Mouse (Mus musculus) ZHBTc4 (cell line): ENCODE data around the gene Krt33b.
A peak's percentile ranks its signal among the peaks of the same experiment; 100 is the strongest.

Experiments
- DNase-seq: peaks from one replicate; pipeline ENCODE4 v3.0.0-alpha.2; 2011; ENCODE audit warnings: low read depth, low spot score

Krt33b gene

GRCm38 (mm10) chr11:100029768-100030167 is at the start of gene Krt33b:
Gene Krt33b (minus strand): TSS chr11:100029868.
- no peak for DNase-seq

DNA sequence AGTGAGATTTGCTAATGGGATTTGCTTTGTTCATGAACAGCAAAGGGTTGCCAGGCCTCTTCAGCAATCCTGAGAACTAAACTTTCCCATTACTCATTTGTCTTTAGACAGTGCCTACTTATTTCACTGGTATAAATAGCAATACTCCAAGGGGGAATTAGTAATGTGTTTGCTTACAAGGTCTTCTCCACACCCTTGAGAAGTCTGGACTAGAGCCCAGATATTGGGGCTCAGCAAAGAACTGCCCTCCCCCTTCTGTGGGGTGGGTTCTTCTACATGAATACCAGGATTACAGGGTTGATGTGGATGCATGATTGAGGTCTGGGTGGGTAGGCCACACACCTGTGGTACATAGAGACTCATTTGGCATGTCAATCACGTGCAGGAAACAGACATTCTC is 44.2 kb upstream of the Krt33b start:
- no peak for DNase-seq

DNA sequence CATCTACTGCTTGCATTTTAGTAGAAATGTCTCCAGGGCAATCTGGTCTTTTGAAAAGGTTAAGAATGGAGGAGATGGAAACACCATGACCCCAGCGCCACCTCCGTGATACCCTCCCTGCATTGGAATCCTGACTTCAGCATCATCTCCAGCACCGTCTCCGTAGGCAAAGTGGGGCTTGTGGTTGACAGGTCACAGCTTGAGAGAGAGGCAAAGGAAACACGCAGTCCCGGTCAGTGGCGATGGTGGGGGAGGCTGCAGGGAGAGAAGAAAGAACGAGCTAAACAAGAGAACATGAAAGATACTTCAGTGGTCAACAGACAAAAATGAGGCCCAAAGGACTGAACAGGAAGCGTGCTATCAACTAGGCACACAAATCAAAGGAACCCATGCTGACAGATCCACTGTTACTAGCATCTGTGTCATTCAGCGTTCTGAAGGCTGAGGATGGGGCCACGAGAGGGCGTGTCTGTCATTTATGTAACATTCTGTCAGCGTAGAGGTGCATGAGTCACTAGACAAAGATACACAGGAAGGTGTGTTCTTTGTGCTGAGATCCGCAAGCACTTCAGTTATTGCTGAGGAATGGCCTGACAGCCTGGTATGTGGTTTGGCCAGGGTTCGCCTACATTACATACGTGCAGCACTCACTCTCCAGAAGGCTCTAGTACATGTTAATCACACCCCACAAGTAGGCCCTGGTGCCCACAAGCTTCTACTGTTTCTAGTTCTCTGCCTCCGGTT is 37.8 kb upstream of the Krt33b start:
- DNase-seq: peak; percentile 8

DNA sequence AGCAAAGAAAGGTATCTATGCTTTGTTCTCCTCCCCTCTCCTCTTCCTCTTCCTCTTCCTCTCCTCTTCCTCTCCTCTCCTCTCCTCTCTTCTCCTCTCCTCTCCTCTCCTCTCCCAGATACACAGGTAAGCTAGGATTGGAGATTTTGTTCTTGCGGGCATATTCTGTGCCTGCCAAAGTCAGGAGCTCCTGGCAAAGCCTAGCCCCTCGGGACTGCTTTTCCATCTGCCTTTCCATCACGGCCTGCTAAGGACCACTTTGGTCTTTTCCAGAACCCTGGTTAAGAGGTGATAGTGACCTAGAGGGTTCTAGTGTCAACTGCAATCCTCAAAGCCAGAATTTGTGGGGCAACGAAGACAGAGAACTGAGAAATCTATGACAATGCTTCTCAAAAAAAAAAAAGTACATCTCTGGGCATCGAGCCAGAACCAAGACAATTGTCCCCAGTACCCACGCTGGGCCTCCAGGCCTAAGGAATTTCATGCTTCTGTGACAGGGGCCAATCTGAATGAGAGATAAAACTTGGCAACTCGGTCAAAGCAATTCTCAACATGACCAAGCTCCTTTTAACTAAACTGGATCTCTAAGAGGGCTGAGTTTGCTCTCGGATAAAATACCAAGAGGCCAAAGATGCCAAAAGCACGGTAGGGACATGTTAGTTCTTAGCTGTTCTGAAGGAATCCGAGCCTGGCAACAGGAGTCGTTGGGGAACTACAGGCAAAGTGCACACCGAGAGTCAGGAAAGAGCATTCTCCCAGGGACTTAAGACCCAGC is 36.8 kb upstream of the Krt33b start:
- DNase-seq: no peak

DNA sequence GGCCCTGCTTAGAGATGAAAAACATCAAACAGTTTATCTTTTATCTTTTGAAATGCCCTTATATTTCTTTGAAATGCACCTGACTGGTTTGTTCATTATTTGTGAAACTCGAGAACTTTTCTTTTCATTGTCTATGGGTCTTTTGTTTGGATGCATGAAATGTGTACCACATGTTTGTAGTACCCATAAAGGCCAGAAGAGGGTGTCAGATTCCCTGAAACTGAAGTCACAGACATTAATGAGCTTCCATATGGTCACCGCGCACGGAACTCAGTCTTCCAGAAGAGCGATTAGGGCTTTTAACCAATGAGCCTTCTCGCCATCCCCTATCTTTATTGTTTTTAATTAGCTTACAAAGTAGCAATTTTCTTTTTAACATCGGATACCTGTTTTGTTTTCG is 29.2 kb upstream of the Krt33b start:
- DNase-seq: peak; percentile 80

- no peak for DNase-seq
These were observed 26.3 kb upstream of the Krt33b start for GRCm38 (mm10) chr11:100055686-100056655.

- DNase-seq: no peak
These were observed 20.8 kb upstream of the Krt33b start, which contains the start of gene Krt31 for GRCm38 (mm10) chr11:100050451-100050850. Gene Krt31 (minus strand): TSS chr11:100050551.

GRCm38 (mm10) chr11:100047193-100047592 is 17.5 kb upstream of the Krt33b start:
- DNase-seq: no peak

- no peak for DNase-seq
These were observed 16.7 kb upstream of the Krt33b start for GRCm38 (mm10) chr11:100046303-100046866.

DNA sequence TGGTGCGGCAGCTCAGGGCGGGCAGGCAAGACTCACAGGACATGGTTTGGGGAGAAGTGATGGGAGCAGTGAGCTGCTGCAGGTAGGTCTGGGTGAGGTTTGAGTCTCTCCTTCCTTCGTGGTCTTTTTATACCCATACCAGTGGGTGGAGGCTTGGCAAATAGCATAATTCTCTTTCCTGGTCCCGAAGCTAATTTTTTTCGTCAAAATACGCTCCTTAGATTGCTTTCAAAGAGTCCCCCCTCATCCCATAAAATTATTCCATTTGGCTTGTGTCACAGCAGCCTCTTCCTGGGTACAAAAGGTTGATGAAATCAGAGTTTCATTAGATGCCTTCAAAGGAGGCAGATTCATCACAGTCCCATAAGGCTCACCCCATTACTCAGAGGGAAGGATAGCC is 11.8 kb upstream of the Krt33b start, which contains the start of gene Krt34:
Krt34 (minus strand) TSS at position 101 of the 400 bp plus-strand sequence.
- no peak for DNase-seq

DNA sequence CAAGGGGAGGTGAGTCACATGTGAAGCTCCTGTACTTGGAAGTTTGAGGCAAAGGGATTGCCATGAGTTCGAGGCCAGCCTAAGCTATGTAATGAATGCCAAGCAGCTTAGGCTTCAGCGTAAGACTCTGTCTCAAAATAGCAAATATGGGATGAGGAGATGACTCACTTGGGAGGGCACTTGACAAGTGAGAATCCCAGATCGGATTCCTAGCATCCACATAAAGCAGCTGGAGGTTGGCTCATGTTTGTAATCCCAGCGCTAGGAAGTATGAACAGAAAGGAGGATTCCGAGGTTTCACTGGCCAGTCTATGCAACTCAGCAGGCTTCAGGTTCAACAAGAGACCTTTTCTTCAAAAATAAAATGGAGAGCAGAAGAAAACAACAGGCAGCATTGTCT is 8.2 kb downstream of the Krt33b start:
- no peak for DNase-seq

GRCm38 (mm10) chr11:100019466-100019865 is 10.2 kb downstream of the Krt33b start:
- DNase-seq: no peak

DNA sequence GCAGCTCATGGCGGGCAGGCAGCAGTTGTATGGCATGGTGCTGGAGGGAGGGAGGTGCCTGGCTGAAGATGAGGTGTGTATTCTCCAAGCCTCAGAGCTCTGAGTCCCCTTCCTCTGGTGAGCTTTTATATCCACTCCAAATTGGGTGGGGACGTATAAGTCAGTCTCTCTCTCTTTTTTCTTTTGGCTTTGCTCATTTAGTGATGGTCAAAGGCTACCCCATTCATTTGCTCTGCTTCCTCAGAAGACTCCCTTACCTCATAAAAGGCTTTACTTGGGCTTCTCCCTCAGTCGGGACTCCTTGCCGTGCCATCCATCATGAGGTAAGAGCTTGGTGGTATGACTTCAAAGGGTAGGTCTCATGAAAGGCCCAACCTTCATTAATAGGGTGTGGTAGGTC is 13.6 kb downstream of the Krt33b start, which contains the start of gene Krt33a:
Krt33a (minus strand) TSS at position 101 of the 400 bp plus-strand sequence.
- DNase-seq: no peak

- no peak for DNase-seq
These were observed 15.9 kb downstream of the Krt33b start for GRCm38 (mm10) chr11:100013691-100014171.

DNA sequence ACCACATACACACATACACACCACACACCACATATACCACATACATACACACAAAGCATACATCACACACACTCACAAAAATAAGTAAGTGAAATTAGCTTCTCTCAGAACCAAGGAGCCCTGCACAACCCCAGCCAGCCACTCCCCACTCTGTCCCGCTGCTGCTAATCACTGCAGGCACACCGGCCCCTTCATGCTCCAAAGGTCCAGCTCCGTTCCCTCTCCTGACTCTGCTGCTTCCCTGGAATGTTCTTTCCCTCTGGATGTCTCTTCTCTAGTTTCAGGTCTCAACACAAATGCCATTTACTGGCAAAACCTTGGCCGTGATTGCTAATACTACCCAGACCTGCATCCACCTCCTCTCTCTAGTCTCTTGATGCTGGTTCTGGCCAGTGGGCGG is 19.0 kb downstream of the Krt33b start:
- DNase-seq: no peak

DNA sequence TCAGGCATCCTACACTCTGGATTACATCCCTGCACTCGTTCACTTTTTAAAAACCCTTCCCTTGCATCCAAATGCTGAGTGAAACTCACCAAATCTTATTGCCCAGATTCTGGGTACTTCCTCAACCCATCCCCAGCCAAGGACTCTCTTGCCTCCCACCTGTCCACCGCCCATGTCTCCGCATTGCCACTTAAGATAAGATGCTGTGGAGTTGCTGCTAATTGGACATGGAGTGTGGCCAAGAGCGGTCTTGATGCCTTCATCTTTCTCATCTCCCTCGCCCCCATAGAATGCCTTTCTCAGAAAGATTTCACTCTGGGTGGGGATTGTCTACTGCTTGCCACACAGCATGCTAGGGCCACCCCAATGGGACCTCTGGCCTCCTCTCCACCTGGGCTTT is 21.3 kb downstream of the Krt33b start:
- no peak for DNase-seq

DNA sequence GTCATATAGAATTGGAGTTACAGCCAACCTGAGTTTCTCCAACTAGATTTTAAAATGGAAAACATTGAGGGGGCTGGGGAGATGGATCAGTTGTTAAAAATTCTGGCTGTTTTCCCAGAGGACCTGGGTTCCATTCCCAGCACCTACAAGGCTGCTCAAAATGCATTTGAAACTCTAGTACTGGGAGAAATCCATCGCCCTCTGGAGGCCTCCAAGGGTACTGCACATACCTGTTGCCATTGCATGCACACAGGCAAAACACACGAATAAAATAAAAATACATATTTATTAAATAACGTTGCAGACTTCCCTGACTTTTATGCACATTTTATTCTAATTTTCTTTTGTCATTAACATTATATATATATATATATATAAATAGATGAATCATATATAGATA is 23.0 kb downstream of the Krt33b start:
- peak; percentile 52 for DNase-seq

- no peak for DNase-seq
These were observed 23.8 kb downstream of the Krt33b start for GRCm38 (mm10) chr11:100005905-100006304.

DNA sequence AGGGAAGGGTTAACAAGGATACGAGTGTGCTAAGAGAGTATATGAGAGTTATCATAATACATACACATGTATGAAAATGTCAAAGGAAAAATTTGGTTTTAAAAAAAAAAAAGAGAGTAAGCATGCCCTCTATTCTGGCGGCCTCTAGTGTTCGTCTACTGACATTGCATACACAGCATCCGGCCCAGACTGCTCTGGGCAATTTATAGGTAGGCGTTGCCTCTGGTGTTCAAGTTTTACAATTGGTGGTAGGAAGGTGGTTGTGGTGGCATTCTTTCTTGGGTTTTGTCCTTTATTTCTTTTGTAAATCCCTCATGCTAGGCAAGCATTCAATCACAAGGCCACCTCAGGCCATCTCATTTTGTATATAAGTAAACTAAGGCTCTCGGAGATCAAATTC is 24.8 kb downstream of the Krt33b start:
- DNase-seq: peak; percentile 68

- no peak for DNase-seq
These were observed 30.6 kb downstream of the Krt33b start for GRCm38 (mm10) chr11:99999091-99999490.

DNA sequence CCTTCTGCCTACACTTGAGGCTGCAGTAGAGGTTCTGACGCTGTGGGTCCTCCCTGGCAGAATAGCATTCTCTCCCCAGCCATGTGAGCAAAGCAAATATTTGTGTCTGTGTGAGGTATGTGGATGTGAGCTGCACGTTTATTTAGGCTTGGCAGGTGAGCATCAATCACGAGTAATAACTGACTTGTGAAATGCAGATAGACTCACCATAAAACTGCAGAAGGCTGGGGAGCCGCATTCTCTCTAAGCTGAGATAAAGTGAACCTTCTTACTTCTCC is 35.3 kb downstream of the Krt33b start:
- no peak for DNase-seq
